ENCODE assay signal across 21 mouse cellular contexts in the genomic region with DNA sequence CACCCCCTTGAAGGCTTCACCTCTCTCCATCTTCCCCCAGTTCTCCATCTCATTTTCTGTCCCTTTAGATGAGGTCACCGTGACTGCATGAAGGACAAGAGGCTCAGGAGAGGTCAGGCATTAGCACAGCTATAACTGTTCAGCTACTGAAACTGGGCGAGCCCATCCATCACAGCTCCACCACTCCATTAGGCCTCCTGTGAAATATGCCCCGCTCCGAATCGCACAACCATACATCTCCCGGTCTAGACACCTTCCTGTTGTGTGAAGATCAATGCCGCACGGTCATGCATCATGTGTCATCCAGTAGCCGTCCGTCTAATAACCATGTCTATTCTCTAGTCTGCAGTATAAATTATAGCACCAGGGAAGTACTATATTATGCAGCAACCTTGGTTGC.
DNase-seq lines count a peak whose midpoint lies in the region; ATAC-seq lines count a peak whose summit lies in the region.
"Had no signal": no experiment of that assay in that cellular context is flagged by ENCODE, and none has a peak within 500 bp of the region (broad histone marks: within the 10 kb centered on the region; RNA-seq: fewer than 3 reads in every experiment).

No protein-coding gene starts in this region.

- peak; percentile 90 for ATAC-seq in hindbrain, embryonic 11.5 days (ENCODE audit: low FRiP score)
- peak; percentile 65; the same call in 1 of the 2 replicates for ATAC-seq in neural tube, embryonic 15.5 days (ENCODE audit: low FRiP score)
- ATAC-seq: intestine, embryonic 15.5 days; lung, postnatal 0 days; Patski had no signal

- H3K4me3 ChIP-seq in hindbrain, embryonic 11.5 days (ENCODE audit: low read depth, low read length), result no peak overlapping the region
- H3K4me3 ChIP-seq in limb, embryonic 10.5 days, result no peak overlapping the region
- H3K4me3 ChIP-seq in neural tube, embryonic 15.5 days (replicated peaks), result no peak overlapping the region
- H3K4me3 ChIP-seq: forebrain, embryonic 10.5 days; intestine, embryonic 15.5 days; midbrain, embryonic 15.5 days; myocyte had no signal

- H3K9me3 ChIP-seq in hindbrain, embryonic 11.5 days (ENCODE audit: control insufficient read depth, low read length), result no peaks in the 10 kb centered on the region
- no peaks in the 10 kb centered on the region for H3K9me3 ChIP-seq in limb, embryonic 10.5 days (replicated peaks)
- no peaks in the 10 kb centered on the region for H3K9me3 ChIP-seq in neural tube, embryonic 15.5 days (replicated peaks)
- H3K9me3 ChIP-seq: forebrain, embryonic 10.5 days; intestine, embryonic 15.5 days; midbrain, embryonic 15.5 days had no signal

- H3K9ac ChIP-seq in hindbrain, embryonic 11.5 days (ENCODE audit: low read depth, low read length), result no peak overlapping the region
- H3K9ac ChIP-seq in neural tube, embryonic 15.5 days (replicated peaks), result no peak overlapping the region
- H3K9ac ChIP-seq: intestine, embryonic 15.5 days; midbrain, embryonic 15.5 days had no signal

- H3K27me3 ChIP-seq in hindbrain, embryonic 11.5 days (ENCODE audit: control insufficient read depth, insufficient read depth, low read length), result no peaks in the 10 kb centered on the region
- H3K27me3 ChIP-seq in limb, embryonic 10.5 days (ENCODE audit: low read depth, poor library complexity, severe bottlenecking), result no peaks in the 10 kb centered on the region
- no peaks in the 10 kb centered on the region for H3K27me3 ChIP-seq in neural tube, embryonic 15.5 days (replicated peaks)
- H3K27me3 ChIP-seq: intestine, embryonic 15.5 days; midbrain, embryonic 15.5 days had no signal

- 58% methylated on average over 10 of the region's 10 CpGs for WGBS in hindbrain, embryonic 11.5 days
- WGBS in limb, embryonic 10.5 days, result 53% methylated on average over 10 of the region's 10 CpGs
- 21% methylated on average over 10 of the region's 10 CpGs for WGBS in neural tube, embryonic 15.5 days

- DNase-seq in embryo, embryonic 10 days (ENCODE audit: low spot score), result peak; percentile 64
- DNase-seq in embryo, embryonic 9.5 days (ENCODE audit: extremely low spot score), result no peak
- peak; percentile 47 for DNase-seq in hindbrain, embryonic 11.5 days (ENCODE audit: low spot score)
- peak; percentile 32 for DNase-seq in limb, embryonic 10.5 days (ENCODE audit: low spot score)
- DNase-seq in frontal cortex, postnatal 14 days (ENCODE audit: low spot score in 2 of 2), result no peak
- no peak for DNase-seq in cerebellum, adult 11 months
- DNase-seq in spleen, postnatal 36 days (ENCODE audit: low spot score in 2 of 2), result no peak
- DNase-seq: adrenal gland, postnatal 10 days; cerebellum, adult 9-11 months; gastrocnemius, postnatal 10 days; heart, adult 18-20 months; heart, postnatal 36 days; kidney, postnatal 4 days; right cerebral cortex, postnatal 14 days had no signal

- no peaks in the 10 kb centered on the region for H3K36me3 ChIP-seq in hindbrain, embryonic 11.5 days (ENCODE audit: control insufficient read depth, insufficient read depth, low read length)
- no peaks in the 10 kb centered on the region for H3K36me3 ChIP-seq in limb, embryonic 10.5 days
- H3K36me3 ChIP-seq in neural tube, embryonic 15.5 days, result no peaks in the 10 kb centered on the region
- H3K36me3 ChIP-seq: forebrain, embryonic 10.5 days; intestine, embryonic 15.5 days; midbrain, embryonic 15.5 days had no signal

- peak overlapping the region; percentile 83 for H3K27ac ChIP-seq in hindbrain, embryonic 11.5 days (ENCODE audit: low read depth, low read length)
- H3K27ac ChIP-seq in limb, embryonic 10.5 days, result no peak overlapping the region; the same call in 1 of the 2 replicates
- H3K27ac ChIP-seq in neural tube, embryonic 15.5 days (replicated peaks), result no peak overlapping the region; the same call in 1 of the 2 replicates
- H3K27ac ChIP-seq: forebrain, embryonic 10.5 days; intestine, embryonic 15.5 days; midbrain, embryonic 15.5 days had no signal

- H3K4me1 ChIP-seq in hindbrain, embryonic 11.5 days (replicated peaks; ENCODE audit: control insufficient read depth, insufficient read depth, low read length), result no peaks in the 10 kb centered on the region
- peaks cover 21% of the 10 kb centered on the region for H3K4me1 ChIP-seq in limb, embryonic 10.5 days
- H3K4me1 ChIP-seq in neural tube, embryonic 15.5 days, result peaks cover 10% of the 10 kb centered on the region
- H3K4me1 ChIP-seq: intestine, embryonic 15.5 days; midbrain, embryonic 15.5 days had no signal

- no peak overlapping the region for H3K4me2 ChIP-seq in hindbrain, embryonic 11.5 days (replicated peaks; ENCODE audit: low read depth, low read length)
- H3K4me2 ChIP-seq in neural tube, embryonic 15.5 days, result no peak overlapping the region
- H3K4me2 ChIP-seq: intestine, embryonic 15.5 days; midbrain, embryonic 15.5 days had no signal

Comparison
In these comparisons a context has a peak if more than half of its experiments do, and no peak if none do; other contexts are left out.
1. DNase-seq: peak in embryo, embryonic 10 days (single experiment), hindbrain, embryonic 11.5 days (single experiment) and limb, embryonic 10.5 days (single experiment); none in embryo, embryonic 9.5 days (single experiment), frontal cortex, postnatal 14 days (0 of 2), cerebellum, adult 11 months (single experiment) and spleen, postnatal 36 days (0 of 2).